Mouse (Mus musculus): ENCODE results near the gene Tldc1. TPM values are rescaled to one million over a fixed set of nuclear protein-coding genes. Genes with fewer than 3 reads are reported as not detected.

The Tldc1 gene
- total RNA-seq (2022) = 10 to 100 TPM; 12.8 to 14.2 (median 13.6) TPM

GRCm38 (mm10) chr8:119778263-119778662 lies at the start of gene Tldc1:
TSS of gene Tldc1 (minus strand) at chr8:119778416.
- DNase-seq (ENCODE audit: low spot score in 2 of 2) = peak; percentile 96 to 100

- DNase-seq (ENCODE audit: low spot score in 2 of 2) = no peak
Measured at GRCm38 (mm10) chr8:119827721-119828153, 49.5 kb upstream of the Tldc1 start.

GRCm38 (mm10) chr8:119826982-119827381 lies 48.8 kb upstream of the Tldc1 start:
- DNase-seq (ENCODE audit: low spot score in 2 of 2) = no peak

GRCm38 (mm10) chr8:119825950-119826730 lies 47.9 kb upstream of the Tldc1 start:
- DNase-seq (ENCODE audit: low spot score in 2 of 2) = no peak

GRCm38 (mm10) chr8:119824809-119825273 lies 46.6 kb upstream of the Tldc1 start:
- DNase-seq (ENCODE audit: low spot score in 2 of 2) = peak in 1 of 2 experiments; percentile 64

GRCm38 (mm10) chr8:119824100-119824499 lies 45.9 kb upstream of the Tldc1 start:
- DNase-seq (ENCODE audit: low spot score in 2 of 2) = peak in 1 of 2 experiments; percentile 76

- DNase-seq (ENCODE audit: low spot score in 2 of 2) = no peak
Measured at GRCm38 (mm10) chr8:119823278-119823677, 45.1 kb upstream of the Tldc1 start.

GRCm38 (mm10) chr8:119821691-119822090 lies 43.5 kb upstream of the Tldc1 start:
- DNase-seq (ENCODE audit: low spot score in 2 of 2) = no peak

- DNase-seq (ENCODE audit: low spot score in 2 of 2) = no peak
Measured at GRCm38 (mm10) chr8:119819976-119820375, 41.8 kb upstream of the Tldc1 start.

GRCm38 (mm10) chr8:119819316-119819715 lies 41.1 kb upstream of the Tldc1 start:
- DNase-seq (ENCODE audit: low spot score in 2 of 2) = no peak

- DNase-seq (ENCODE audit: low spot score in 2 of 2) = no peak
Measured at GRCm38 (mm10) chr8:119817446-119817845, 39.2 kb upstream of the Tldc1 start.

GRCm38 (mm10) chr8:119816219-119816618 lies 38.0 kb upstream of the Tldc1 start:
- no peak for DNase-seq (ENCODE audit: low spot score in 2 of 2)

GRCm38 (mm10) chr8:119812650-119813431 lies 34.6 kb upstream of the Tldc1 start:
- no peak for DNase-seq (ENCODE audit: low spot score in 2 of 2)

- no peak for DNase-seq (ENCODE audit: low spot score in 2 of 2)
Measured at GRCm38 (mm10) chr8:119811925-119812324, 33.7 kb upstream of the Tldc1 start.

GRCm38 (mm10) chr8:119810953-119811499 lies 32.8 kb upstream of the Tldc1 start:
- DNase-seq (ENCODE audit: low spot score in 2 of 2) = no peak

- no peak for DNase-seq (ENCODE audit: low spot score in 2 of 2)
Measured at GRCm38 (mm10) chr8:119810127-119810868, 32.1 kb upstream of the Tldc1 start.

GRCm38 (mm10) chr8:119809620-119810019 lies 31.4 kb upstream of the Tldc1 start:
- DNase-seq (ENCODE audit: low spot score in 2 of 2) = no peak

GRCm38 (mm10) chr8:119807687-119808086 lies 29.5 kb upstream of the Tldc1 start:
- DNase-seq (ENCODE audit: low spot score in 2 of 2) = no peak

GRCm38 (mm10) chr8:119806422-119807263 lies 28.4 kb upstream of the Tldc1 start:
- peak in 1 of 2 experiments; percentile 71 for DNase-seq (ENCODE audit: low spot score in 2 of 2)

GRCm38 (mm10) chr8:119805275-119805674 lies 27.1 kb upstream of the Tldc1 start:
- no peak for DNase-seq (ENCODE audit: low spot score in 2 of 2)

Data from left cerebral cortex, adult 8-10 months (tissue).